Mouse (Mus musculus): ENCODE results near the gene Adamts4. TPM values are rescaled to one million over a fixed set of nuclear protein-coding genes. Genes with fewer than 3 reads are reported as not detected.
A peak's percentile ranks its signal among the peaks of the same experiment; 100 is the strongest.

Gene Adamts4
- total RNA-seq (2014; rRNA removed) (0.09 and 0.13 TPM in 2 replicates), polyA plus RNA-seq (2012; rRNA removed) (0.15 and 0.37 TPM in 2 replicates)

DNA sequence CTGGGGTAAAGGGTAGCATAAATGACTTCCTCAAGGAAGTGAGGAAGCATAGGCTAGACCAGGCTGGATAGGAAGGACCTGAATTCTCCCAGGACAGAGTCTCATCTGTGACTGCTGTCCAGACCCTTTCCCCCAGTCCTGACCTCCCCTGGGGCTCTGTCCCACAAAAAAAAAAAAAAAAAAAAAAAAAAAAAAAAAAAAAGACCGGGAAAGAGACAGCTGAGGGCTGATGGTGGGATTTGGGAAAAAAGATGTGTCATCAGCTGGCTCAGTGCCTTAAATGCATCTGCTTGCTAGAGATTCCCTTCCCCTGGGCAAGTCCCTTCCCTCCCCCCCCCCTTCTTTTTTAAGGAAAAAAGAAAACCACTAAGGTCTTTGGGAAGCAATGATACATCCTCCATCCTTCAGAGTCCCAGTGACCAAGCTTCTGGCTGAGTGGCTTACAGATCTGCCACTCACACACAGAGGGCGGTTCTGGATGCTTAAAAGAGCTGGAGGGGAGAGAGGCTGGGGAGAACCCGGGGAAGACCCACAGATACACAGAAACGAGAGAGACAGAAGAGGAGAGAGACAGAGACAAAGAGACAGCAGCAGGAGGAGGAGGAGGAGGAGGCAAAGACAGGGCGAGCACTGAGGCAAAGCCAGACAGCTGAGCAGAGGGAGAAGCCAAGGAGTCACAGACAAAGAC is at the start of gene Adamts4:
Gene Adamts4, plus strand, starts transcription at position 509 of the 688 bp plus-strand sequence.
- TF ChIP-seq CTCF (IDR thresholded peaks at IDR 0.05; ENCODE audit: low read depth, low read length) = no peak
- TF ChIP-seq POLR2A (IDR thresholded peaks at IDR 0.05; ENCODE audit: extremely low read depth, insufficient read depth, low read length) = no peak
- H3K36me3 ChIP-seq (ENCODE audit: control insufficient read depth, insufficient read depth, low read length) = no peaks in the 10 kb centered on the region; the same call in 1 of the 2 replicates
- DNase-seq (ENCODE audit: extremely low read depth, low read depth, low spot score) = no peak
- peaks cover 10% of the 10 kb centered on the region for H3K4me1 ChIP-seq (ENCODE audit: control insufficient read depth, insufficient read depth, low read length)
- peak within 1 kb of the TSS; percentile 41 for H3K4me3 ChIP-seq (ENCODE audit: insufficient read depth, low read depth, low read length)
- no peaks in the 10 kb centered on the region for H3K27me3 ChIP-seq (ENCODE audit: control insufficient read depth, insufficient read depth, low read length)
- 50% methylated on average over 5 of the region's 5 CpGs for WGBS
- no peak within 1 kb of the TSS; the same call in 1 of the 2 replicates for H3K9ac ChIP-seq (ENCODE audit: low read depth, low read length)
- peaks cover 9% of the 10 kb centered on the region; the same call in 1 of the 2 replicates for H3K79me2 ChIP-seq (ENCODE audit: control insufficient read depth, insufficient read depth, low read length)
- no peak within 1 kb of the TSS for H3K27ac ChIP-seq (replicated peaks; ENCODE audit: insufficient read depth, low read depth, low read length)

DNA sequence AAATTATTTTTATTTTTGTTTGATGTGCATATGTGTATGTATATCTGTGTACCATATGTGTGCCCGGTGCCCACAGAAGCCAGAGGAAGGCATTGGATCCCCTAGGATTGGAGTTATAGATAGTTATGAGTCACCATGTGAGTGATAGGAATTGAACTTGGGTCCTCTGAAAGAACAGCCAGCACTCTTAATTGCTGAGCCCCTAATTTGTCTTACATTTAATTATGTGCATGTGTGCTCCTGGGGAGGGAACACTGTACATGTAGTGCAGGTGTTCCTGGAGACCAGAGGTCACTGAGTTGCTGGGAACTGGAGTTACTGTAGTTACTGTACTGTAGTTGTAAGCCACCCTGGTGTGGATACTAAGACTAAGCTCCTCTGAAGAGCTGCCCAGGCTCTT is 49.5 kb upstream of the Adamts4 start:
- Histone ChIP-seq H3K27ac (replicated peaks; ENCODE audit: insufficient read depth, low read depth, low read length) (no peak overlapping the region), H3K4me1 (ENCODE audit: control insufficient read depth, insufficient read depth, low read length) (peaks cover 11% of the 10 kb centered on the region), H3K9ac (ENCODE audit: low read depth, low read length) (no peak overlapping the region), H3K27me3 (ENCODE audit: control insufficient read depth, insufficient read depth, low read length) (no peaks in the 10 kb centered on the region), H3K79me2 (ENCODE audit: control insufficient read depth, insufficient read depth, low read length) (0 out of 2 replicates have a peak, but pooled peaks cover 2% of the 10 kb centered on the region), H3K4me3 (ENCODE audit: insufficient read depth, low read depth, low read length) (no peak overlapping the region), H3K36me3 (ENCODE audit: control insufficient read depth, insufficient read depth, low read length) (no peaks in the 10 kb centered on the region)
- TF ChIP-seq CTCF (IDR thresholded peaks at IDR 0.05; ENCODE audit: low read depth, low read length) = no peak
- no peak for TF ChIP-seq POLR2A (IDR thresholded peaks at IDR 0.05; ENCODE audit: extremely low read depth, insufficient read depth, low read length)
- no peak for DNase-seq (ENCODE audit: extremely low read depth, low read depth, low spot score)
- WGBS = 95% methylated on average over 1 of the region's 1 CpGs

DNA sequence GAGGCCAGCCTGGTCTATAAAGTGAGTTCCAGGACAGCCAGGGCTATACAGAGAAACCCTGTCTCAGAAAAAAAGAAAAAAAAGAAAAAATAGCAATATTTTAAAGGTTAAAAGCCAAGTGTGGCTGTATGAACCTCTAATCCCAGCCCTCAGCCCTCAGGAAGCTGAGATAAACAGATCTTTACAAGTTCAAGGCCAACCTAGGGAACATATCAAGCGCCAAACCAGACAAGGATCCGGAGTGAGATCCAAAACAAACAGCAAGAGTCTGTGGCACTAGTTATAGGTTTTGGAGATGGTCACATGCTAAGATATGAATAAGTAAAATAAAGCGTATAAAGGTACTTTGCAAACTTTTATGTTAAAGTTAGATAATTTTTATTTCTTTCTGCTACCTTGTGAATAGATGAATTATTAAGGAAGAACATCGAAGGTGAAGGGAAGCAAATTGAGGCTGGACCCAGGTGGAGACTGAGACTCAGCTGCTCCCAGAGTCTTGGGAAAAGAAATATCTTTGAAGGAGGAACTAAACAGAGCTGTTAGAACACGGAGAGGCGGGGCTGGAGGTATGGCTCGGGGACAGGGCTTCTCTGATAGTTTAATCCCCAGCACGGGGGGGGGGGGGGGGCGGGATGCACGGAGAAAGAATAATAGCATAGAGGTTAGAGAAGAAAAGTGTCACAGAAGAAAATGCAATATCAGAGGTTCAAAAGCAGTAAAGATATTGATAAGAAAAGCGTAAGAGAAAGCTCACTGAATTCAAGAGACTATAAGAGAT is 46.6 kb upstream of the Adamts4 start:
- Histone ChIP-seq H3K79me2 (ENCODE audit: control insufficient read depth, insufficient read depth, low read length) (no peaks in the 10 kb centered on the region), H3K27ac (replicated peaks; ENCODE audit: insufficient read depth, low read depth, low read length) (peak overlapping the region; percentile 90), H3K4me1 (ENCODE audit: control insufficient read depth, insufficient read depth, low read length) (peaks cover 9% of the 10 kb centered on the region)

DNA sequence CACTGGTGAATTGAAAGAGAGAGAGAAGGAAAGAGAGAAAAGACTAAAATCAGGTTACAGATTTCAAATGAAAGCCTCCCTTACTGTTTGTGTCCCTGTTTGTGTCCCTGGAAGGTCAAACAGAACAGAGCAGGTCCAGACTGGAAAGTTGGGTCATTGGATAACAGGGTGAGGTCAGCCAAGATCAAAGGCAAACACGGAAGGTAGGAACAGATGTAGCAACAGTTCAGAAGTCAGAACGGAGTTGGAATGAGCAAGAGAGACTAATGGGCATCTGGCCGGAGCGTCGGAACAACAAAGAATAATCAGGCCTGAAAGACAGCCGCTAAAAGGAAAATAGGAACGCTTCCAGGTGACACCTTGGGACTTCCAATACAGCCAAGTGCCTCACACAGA is 46.0 kb upstream of the Adamts4 start:
- WGBS = 22% methylated on average over 7 of the region's 7 CpGs
- H3K79me2 ChIP-seq (ENCODE audit: control insufficient read depth, insufficient read depth, low read length) = no peaks in the 10 kb centered on the region
- H3K4me3 ChIP-seq (ENCODE audit: insufficient read depth, low read depth, low read length) = no peak overlapping the region
- DNase-seq (ENCODE audit: extremely low read depth, low read depth, low spot score) = peak; percentile 100
- H3K27ac ChIP-seq (replicated peaks; ENCODE audit: insufficient read depth, low read depth, low read length) = no peak overlapping the region
- peaks cover 9% of the 10 kb centered on the region for H3K4me1 ChIP-seq (ENCODE audit: control insufficient read depth, insufficient read depth, low read length)
- H3K36me3 ChIP-seq (ENCODE audit: control insufficient read depth, insufficient read depth, low read length) = no peaks in the 10 kb centered on the region
- no peaks in the 10 kb centered on the region for H3K27me3 ChIP-seq (ENCODE audit: control insufficient read depth, insufficient read depth, low read length)
- no peak overlapping the region for H3K9ac ChIP-seq (ENCODE audit: low read depth, low read length)
- no peak for TF ChIP-seq POLR2A (IDR thresholded peaks at IDR 0.05; ENCODE audit: extremely low read depth, insufficient read depth, low read length)
- no peak for TF ChIP-seq CTCF (IDR thresholded peaks at IDR 0.05; ENCODE audit: low read depth, low read length)

More for the DNA sequence above, 46.6 kb upstream of the Adamts4 start:
- TF ChIP-seq POLR2A (IDR thresholded peaks at IDR 0.05; ENCODE audit: extremely low read depth, insufficient read depth, low read length) (no peak), CTCF (IDR thresholded peaks at IDR 0.05; ENCODE audit: low read depth, low read length) (no peak)
- H3K4me3 ChIP-seq (ENCODE audit: insufficient read depth, low read depth, low read length) = no peak overlapping the region; the same call in 1 of the 2 replicates
- H3K27me3 ChIP-seq (ENCODE audit: control insufficient read depth, insufficient read depth, low read length) = no peaks in the 10 kb centered on the region
- H3K9ac ChIP-seq (ENCODE audit: low read depth, low read length) = peak overlapping the region; percentile 56; the same call in 1 of the 2 replicates
- WGBS = 16% methylated on average over 11 of the region's 11 CpGs
- no peaks in the 10 kb centered on the region for H3K36me3 ChIP-seq (ENCODE audit: control insufficient read depth, insufficient read depth, low read length)
- DNase-seq (ENCODE audit: extremely low read depth, low read depth, low spot score) = peak; percentile 96

DNA sequence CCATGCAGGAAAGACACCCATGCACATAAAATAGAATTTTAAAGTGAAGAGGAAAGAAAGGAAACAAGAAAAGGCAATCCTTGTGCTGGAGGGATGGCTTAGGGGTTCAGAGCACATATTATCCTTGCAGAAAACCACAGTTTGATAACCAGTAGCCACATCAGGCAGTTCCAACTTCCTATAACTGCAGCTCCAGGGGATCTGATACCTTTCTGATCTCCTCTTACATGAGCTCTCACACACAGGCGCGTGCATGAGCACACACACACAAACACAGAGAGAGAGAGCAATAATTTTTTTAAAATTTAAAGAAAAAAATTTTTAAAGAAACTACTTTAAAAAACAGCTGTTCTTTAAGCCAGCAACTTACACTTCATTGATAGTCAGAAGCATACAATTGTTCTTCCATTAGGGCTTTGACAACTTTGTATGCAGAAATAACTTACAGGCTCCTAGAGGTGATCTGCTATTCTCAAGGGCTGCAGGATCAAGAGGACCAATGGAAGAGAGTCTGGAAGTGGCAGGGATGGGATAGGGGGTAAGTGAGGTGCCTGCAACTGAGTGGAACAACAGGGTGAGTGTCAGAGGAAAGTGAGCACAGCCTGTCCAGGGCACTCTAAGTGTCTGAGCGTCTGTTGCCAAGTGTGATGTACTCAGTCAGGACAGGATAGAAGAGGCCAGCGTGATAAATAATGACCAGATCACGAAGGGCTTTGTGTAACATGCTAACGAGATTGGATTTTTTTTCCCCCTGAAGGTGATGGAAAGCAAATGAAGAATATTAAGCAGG is 44.3 kb upstream of the Adamts4 start:
- H3K4me1 ChIP-seq (ENCODE audit: control insufficient read depth, insufficient read depth, low read length) = peaks cover 9% of the 10 kb centered on the region
- H3K27me3 ChIP-seq (ENCODE audit: control insufficient read depth, insufficient read depth, low read length) = no peaks in the 10 kb centered on the region
- no peak for DNase-seq (ENCODE audit: extremely low read depth, low read depth, low spot score)
- no peaks in the 10 kb centered on the region for H3K79me2 ChIP-seq (ENCODE audit: control insufficient read depth, insufficient read depth, low read length)
- 79% methylated on average over 6 of the region's 6 CpGs for WGBS
- H3K36me3 ChIP-seq (ENCODE audit: control insufficient read depth, insufficient read depth, low read length) = no peaks in the 10 kb centered on the region
- TF ChIP-seq POLR2A (IDR thresholded peaks at IDR 0.05; ENCODE audit: extremely low read depth, insufficient read depth, low read length) (no peak), CTCF (IDR thresholded peaks at IDR 0.05; ENCODE audit: low read depth, low read length) (no peak)
- H3K4me3 ChIP-seq (ENCODE audit: insufficient read depth, low read depth, low read length) = no peak overlapping the region
- H3K9ac ChIP-seq (ENCODE audit: low read depth, low read length) = no peak overlapping the region
- no peak overlapping the region for H3K27ac ChIP-seq (replicated peaks; ENCODE audit: insufficient read depth, low read depth, low read length)

All from liver, adult 2 months (tissue).